Mouse (Mus musculus) heart, adult 8-10 months (tissue): ENCODE results near the gene Gm49398. TPM values are rescaled to one million over a fixed set of nuclear protein-coding genes. Genes with fewer than 3 reads are reported as not detected.

Source experiments
- DNase-seq: peaks from one replicate; pipeline ENCODE4 v3.0.0; 2022; ENCODE audit warnings: low spot score
- microRNA-seq: library from miRNA; unstranded; fragments of <30 nt; microRNA quantifications from one replicate; pipeline ENCODE4 v1.2.0, GENCODE M21; 2022
- total RNA-seq, 4 experiments: library from RNA; stranded (reverse); gene quantifications; 2 replicates each; pipeline ENCODE4 v1.2.4; 2022

The Gm49398 gene
- not detected for total RNA-seq

DNA sequence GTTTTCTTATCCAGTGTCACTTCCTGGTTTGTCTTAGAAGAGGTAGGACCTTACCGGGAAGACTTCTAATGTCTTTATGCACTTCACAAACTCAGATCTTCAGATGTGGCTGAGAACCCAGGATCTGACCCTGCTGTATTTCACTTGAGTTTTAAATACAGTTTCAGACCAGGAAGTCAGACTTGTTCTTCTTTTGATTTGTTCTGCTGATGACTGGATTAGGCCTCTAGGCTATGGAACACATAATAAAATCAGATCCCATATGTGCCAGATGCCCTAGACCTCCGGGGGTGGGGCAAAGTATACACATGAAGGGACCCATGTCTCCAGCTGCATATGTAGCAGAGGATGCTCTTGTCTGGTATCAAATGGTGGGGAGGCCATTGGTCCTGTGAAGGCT is at the start of gene Gm49398:
TSS of gene Gm49398 (minus strand) at position 101 of the 400 bp plus-strand sequence.
- no peak for DNase-seq

DNA sequence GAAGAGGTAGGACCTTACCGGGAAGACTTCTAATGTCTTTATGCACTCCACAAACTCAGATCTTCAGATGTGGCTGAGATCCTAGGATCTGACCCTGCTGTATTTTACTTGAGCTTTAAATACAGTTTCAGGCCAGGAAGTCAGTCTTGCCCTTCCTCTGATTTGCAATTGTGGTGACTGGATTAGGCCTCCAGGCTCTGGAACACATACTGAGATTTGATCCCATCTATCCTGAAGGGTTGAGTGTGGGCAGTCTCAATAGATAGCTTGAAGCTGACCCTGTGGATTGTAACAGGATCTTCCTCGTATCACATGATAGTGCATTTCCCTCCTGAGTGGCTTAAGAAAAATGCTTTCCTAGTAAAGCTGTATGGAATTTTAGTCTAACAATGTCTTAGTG is 33.4 kb downstream of the Gm49398 start, which contains the start of gene Cts8:
TSS of gene Cts8 (minus strand) at position 101 of the 400 bp plus-strand sequence.
- no peak for DNase-seq

- DNase-seq, result peak; percentile 19
These were observed 47.3 kb downstream of the Gm49398 start for GRCm38 (mm10) chr13:61241076-61241947.

- no peak for DNase-seq
These were observed 85.3 kb downstream of the Gm49398 start, which contains the start of gene Cts6 for GRCm38 (mm10) chr13:61203310-61203709. TSS of gene Cts6 (minus strand) at chr13:61203410.

Small RNA genes lying within 50 kb of the gene (microRNA-seq; reads per million reads assigned to microRNA genes)
- not detected for gene Gm27704

Other genes starting within 250 kb of the Gm49398 start
- not detected for gene Ctsq, start 248.2 kb downstream of the Gm49398 start, total RNA-seq
- not detected for gene Ctsr, start 124.6 kb downstream of the Gm49398 start, total RNA-seq
- not detected for gene Cts6, start 85.4 kb downstream of the Gm49398 start, total RNA-seq
- not detected for gene Cts8, start 33.5 kb downstream of the Gm49398 start, total RNA-seq
- gene Cts7, start 69.4 kb upstream of the Gm49398 start, total RNA-seq, result not detected